Mouse (Mus musculus): Measurements from ENCODE around the gene Atxn1. TPM values are rescaled to one million over a fixed set of nuclear protein-coding genes. Genes with fewer than 3 reads are reported as not detected.

The Atxn1 gene
- total and polyA plus RNA-seq, 3 experiments, result 9.4 to 61.0 (median 25.0) TPM

DNA sequence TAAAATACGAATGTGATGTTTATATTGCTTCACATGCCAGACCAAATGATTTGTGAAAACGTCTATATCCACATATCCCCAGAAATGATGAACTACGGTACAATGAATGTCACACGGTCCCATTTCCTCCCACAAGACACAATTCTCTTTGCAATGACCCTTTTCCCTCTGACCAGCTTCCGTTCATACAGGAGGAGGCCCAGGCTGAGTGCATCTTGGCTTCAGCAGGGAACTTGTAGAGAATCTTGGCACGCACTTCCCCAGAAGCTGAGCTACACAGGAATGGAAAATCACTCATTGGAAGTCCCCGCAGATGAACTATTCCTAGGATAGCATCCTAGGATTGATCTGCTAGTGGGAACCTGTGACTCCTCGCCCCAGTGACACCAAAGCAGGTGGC lies 243.2 kb downstream of the Atxn1 start:
- H3K27me3 ChIP-seq (ENCODE audit: insufficient read depth, low read length), result no peaks in the 10 kb centered on the region
- no peaks in the 10 kb centered on the region for H3K4me1 ChIP-seq (ENCODE audit: insufficient read depth, low read depth, low read length)
- no peak for DNase-seq (ENCODE audit: low spot score)
- no peak for ATAC-seq (ENCODE audit: extremely low read depth, insufficient number of reproducible peaks, low FRiP score, poor library complexity, severe bottlenecking)
- TF ChIP-seq CTCF (IDR thresholded peaks at IDR 0.05; ENCODE audit: low read depth, low read length), result no peak
- TF ChIP-seq GATA2 (IDR thresholded peaks at IDR 0.05; ENCODE audit: borderline replicate concordance, low read depth, low read length), result no peak
- TF ChIP-seq TAL1 (conservative IDR thresholded peaks at IDR 0.05; ENCODE audit: low read depth, low read length), result no peak
- TF ChIP-seq POLR2AphosphoS5 (IDR thresholded peaks at IDR 0.05; ENCODE audit: insufficient replicate concordance, low read depth, low read length), result no peak
- TF ChIP-seq GATA1 (IDR thresholded peaks at IDR 0.05; ENCODE audit: borderline replicate concordance, low read length), result no peak
- H3K36me3 ChIP-seq (replicated peaks), result peaks cover 45% of the 10 kb centered on the region
- H3K9me3 ChIP-seq (replicated peaks), result no peaks in the 10 kb centered on the region
- no peak overlapping the region for H3K4me3 ChIP-seq (ENCODE audit: low read depth, low read length)

DNA sequence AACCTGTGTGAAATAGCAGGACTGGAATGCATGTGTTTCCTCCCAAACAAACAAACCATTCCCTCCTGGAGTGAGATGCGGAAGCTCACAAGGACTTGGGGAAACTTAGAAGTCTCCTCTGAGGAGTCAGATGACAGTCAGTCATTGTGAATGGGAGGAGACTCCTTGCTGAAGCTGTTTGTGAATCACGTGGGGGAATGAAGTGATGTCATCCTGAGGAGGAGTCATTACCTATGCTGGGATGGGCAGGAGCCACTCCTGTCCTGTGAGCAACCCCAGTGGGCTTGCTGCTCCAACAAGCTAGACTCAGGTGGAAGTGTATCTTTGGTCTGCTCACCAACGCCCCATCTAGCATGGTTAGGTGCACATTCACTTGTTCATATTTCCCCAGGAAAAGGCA lies 246.0 kb downstream of the Atxn1 start:
- no peak for ATAC-seq (ENCODE audit: extremely low read depth, insufficient number of reproducible peaks, low FRiP score, poor library complexity, severe bottlenecking)
- H3K36me3 ChIP-seq (replicated peaks), result peaks cover 37% of the 10 kb centered on the region
- H3K4me3 ChIP-seq (ENCODE audit: low read depth, low read length), result no peak overlapping the region
- no peaks in the 10 kb centered on the region for H3K9me3 ChIP-seq (replicated peaks)
- TF ChIP-seq CTCF (IDR thresholded peaks at IDR 0.05; ENCODE audit: low read depth, low read length) (no peak), TAL1 (conservative IDR thresholded peaks at IDR 0.05; ENCODE audit: low read depth, low read length) (no peak), POLR2AphosphoS5 (IDR thresholded peaks at IDR 0.05; ENCODE audit: insufficient replicate concordance, low read depth, low read length) (no peak), GATA1 (IDR thresholded peaks at IDR 0.05; ENCODE audit: borderline replicate concordance, low read length) (no peak), GATA2 (IDR thresholded peaks at IDR 0.05; ENCODE audit: borderline replicate concordance, low read depth, low read length) (no peak)
- H3K27me3 ChIP-seq (ENCODE audit: insufficient read depth, low read length), result no peaks in the 10 kb centered on the region
- DNase-seq (ENCODE audit: low spot score), result no peak
- no peaks in the 10 kb centered on the region for H3K4me1 ChIP-seq (ENCODE audit: insufficient read depth, low read depth, low read length)

DNA sequence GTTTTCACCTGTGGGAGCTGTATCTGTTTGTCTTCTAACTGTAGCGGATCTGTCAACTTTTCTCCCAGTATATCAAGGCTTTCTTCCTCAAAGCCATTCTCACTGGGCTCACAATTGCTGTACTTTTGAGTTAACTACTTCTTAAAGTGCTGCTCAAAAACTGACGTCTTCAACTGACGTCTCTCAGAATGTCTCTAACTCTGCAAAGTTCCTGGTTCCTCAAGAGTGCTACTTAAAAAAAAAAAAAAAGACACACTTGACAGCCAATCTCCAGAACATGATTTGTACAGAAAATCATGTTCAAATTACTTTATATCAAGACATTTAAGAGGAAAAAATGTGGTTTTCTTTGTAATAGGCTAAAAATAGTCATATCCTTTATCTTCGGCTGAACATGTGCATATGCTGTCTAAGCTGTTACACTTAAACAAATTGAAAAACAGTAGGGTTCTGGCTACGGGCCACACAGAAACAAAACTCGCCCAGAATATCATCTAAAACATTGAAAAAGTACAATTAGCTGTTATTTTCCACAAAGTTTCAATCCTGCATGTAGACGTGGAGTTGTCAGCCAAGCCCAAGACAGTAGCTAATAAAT lies 249.1 kb downstream of the Atxn1 start:
- ATAC-seq (ENCODE audit: extremely low read depth, insufficient number of reproducible peaks, low FRiP score, poor library complexity, severe bottlenecking), result no peak
- peaks cover 32% of the 10 kb centered on the region for H3K36me3 ChIP-seq (replicated peaks)
- no peak for DNase-seq (ENCODE audit: low spot score)

DNA sequence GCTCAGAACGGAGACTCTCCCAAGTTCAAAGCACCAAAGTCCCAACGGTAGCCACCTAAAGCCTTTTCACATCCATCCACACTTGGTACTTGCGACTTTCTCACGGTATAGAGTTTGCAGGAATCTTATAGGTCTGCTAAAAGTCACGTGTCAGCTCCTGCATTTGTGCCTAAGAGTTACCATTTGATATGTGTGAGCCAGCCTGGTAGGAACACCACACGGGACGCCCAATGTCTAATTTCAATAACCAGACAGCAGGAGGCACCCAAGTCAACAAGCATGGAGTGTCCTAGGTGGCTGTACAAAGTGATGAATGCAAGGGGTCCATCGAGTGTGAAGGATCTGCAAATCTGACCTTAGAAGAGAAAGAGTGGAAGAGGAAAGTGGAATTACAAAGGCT lies 254.8 kb downstream of the Atxn1 start:
- TF ChIP-seq GATA1 (IDR thresholded peaks at IDR 0.05; ENCODE audit: borderline replicate concordance, low read length) (no peak), TAL1 (conservative IDR thresholded peaks at IDR 0.05; ENCODE audit: low read depth, low read length) (no peak), POLR2AphosphoS5 (IDR thresholded peaks at IDR 0.05; ENCODE audit: insufficient replicate concordance, low read depth, low read length) (no peak), GATA2 (IDR thresholded peaks at IDR 0.05; ENCODE audit: borderline replicate concordance, low read depth, low read length) (no peak), CTCF (IDR thresholded peaks at IDR 0.05; ENCODE audit: low read depth, low read length) (no peak)
- DNase-seq (ENCODE audit: low spot score) (no peak), ATAC-seq (ENCODE audit: extremely low read depth, insufficient number of reproducible peaks, low FRiP score, poor library complexity, severe bottlenecking) (no peak)
- H3K9me3 ChIP-seq (replicated peaks), result no peaks in the 10 kb centered on the region
- H3K4me1 ChIP-seq (ENCODE audit: insufficient read depth, low read depth, low read length), result no peaks in the 10 kb centered on the region
- H3K4me3 ChIP-seq (ENCODE audit: low read depth, low read length), result no peak overlapping the region
- peaks cover 33% of the 10 kb centered on the region for H3K36me3 ChIP-seq (replicated peaks)
- H3K27me3 ChIP-seq (ENCODE audit: insufficient read depth, low read length), result no peaks in the 10 kb centered on the region

More for the DNA sequence above, 249.1 kb downstream of the Atxn1 start:
- Histone ChIP-seq H3K4me3 (ENCODE audit: low read depth, low read length) (no peak overlapping the region), H3K27me3 (ENCODE audit: insufficient read depth, low read length) (no peaks in the 10 kb centered on the region), H3K4me1 (ENCODE audit: insufficient read depth, low read depth, low read length) (no peaks in the 10 kb centered on the region), H3K9me3 (replicated peaks) (no peaks in the 10 kb centered on the region)
- TF ChIP-seq GATA2 (IDR thresholded peaks at IDR 0.05; ENCODE audit: borderline replicate concordance, low read depth, low read length), result no peak
- TF ChIP-seq TAL1 (conservative IDR thresholded peaks at IDR 0.05; ENCODE audit: low read depth, low read length), result no peak
- TF ChIP-seq CTCF (IDR thresholded peaks at IDR 0.05; ENCODE audit: low read depth, low read length), result no peak
- no peak for TF ChIP-seq POLR2AphosphoS5 (IDR thresholded peaks at IDR 0.05; ENCODE audit: insufficient replicate concordance, low read depth, low read length)
- no peak for TF ChIP-seq GATA1 (IDR thresholded peaks at IDR 0.05; ENCODE audit: borderline replicate concordance, low read length)

DNA sequence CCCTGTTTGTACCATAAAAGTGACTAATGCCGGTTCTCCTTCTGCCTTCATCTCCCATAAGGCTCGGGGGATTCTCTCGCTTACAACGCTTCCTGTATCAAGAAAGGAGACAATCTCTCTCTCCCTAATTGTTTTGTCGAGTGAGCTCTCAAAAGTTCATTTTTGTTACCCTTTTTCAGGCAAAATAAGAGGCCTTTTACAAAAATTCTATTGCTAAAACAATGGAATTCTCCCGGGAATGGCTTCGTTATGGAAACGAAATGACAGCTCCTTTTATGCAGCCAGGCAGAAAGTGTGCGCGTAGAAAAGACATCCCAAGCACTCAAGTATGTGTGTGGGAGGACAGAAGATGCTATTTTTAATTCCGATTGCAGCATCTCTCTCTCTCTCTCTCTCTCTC lies 255.4 kb downstream of the Atxn1 start:
- no peak for DNase-seq (ENCODE audit: low spot score)
- Histone ChIP-seq H3K36me3 (replicated peaks) (peaks cover 36% of the 10 kb centered on the region), H3K27me3 (ENCODE audit: insufficient read depth, low read length) (no peaks in the 10 kb centered on the region), H3K9me3 (replicated peaks) (peaks cover 3% of the 10 kb centered on the region; the same call in 1 of the 2 replicates), H3K4me3 (ENCODE audit: low read depth, low read length) (no peak overlapping the region), H3K4me1 (ENCODE audit: insufficient read depth, low read depth, low read length) (no peaks in the 10 kb centered on the region)
- TF ChIP-seq CTCF (IDR thresholded peaks at IDR 0.05; ENCODE audit: low read depth, low read length), result no peak
- no peak for ATAC-seq (ENCODE audit: extremely low read depth, insufficient number of reproducible peaks, low FRiP score, poor library complexity, severe bottlenecking)

DNA sequence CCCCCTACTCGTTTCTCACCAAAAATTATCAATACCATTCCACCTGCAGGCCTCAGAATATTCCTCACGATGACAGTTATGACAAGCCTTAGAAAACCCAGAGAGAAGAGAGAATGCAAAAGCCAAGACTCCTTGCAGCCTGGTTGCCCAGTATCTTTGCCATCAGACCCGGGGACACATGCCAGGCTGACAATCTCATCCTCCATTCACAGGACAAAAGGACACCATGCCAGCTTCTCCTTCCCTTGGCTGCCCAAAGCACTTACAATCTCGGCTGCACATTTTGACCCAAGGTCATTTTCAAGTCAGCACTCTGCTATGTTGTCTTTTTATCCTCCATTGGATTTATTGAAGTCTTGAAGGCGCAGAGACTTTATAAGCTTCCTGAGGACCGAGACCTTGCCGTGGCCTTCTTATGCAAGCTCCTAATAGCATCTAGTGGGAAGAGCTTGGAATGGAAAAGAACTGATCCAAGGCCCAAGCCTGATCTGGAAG lies 263.5 kb downstream of the Atxn1 start:
- no peaks in the 10 kb centered on the region for H3K4me1 ChIP-seq (ENCODE audit: insufficient read depth, low read depth, low read length)
- DNase-seq (ENCODE audit: low spot score), result no peak

More for the DNA sequence above, 263.5 kb downstream of the Atxn1 start:
- ATAC-seq (ENCODE audit: extremely low read depth, insufficient number of reproducible peaks, low FRiP score, poor library complexity, severe bottlenecking), result no peak
- Histone ChIP-seq H3K27me3 (ENCODE audit: insufficient read depth, low read length) (no peaks in the 10 kb centered on the region), H3K36me3 (replicated peaks) (peaks cover 37% of the 10 kb centered on the region), H3K9me3 (replicated peaks) (peaks cover 3% of the 10 kb centered on the region; the same call in 1 of the 2 replicates), H3K4me3 (ENCODE audit: low read depth, low read length) (no peak overlapping the region)
- no peak for TF ChIP-seq POLR2AphosphoS5 (IDR thresholded peaks at IDR 0.05; ENCODE audit: insufficient replicate concordance, low read depth, low read length)
- TF ChIP-seq GATA1 (IDR thresholded peaks at IDR 0.05; ENCODE audit: borderline replicate concordance, low read length), result no peak
